Mouse (Mus musculus): ENCODE measurements around the gene Flywch1. TPM values are rescaled to one million over a fixed set of nuclear protein-coding genes. Genes with fewer than 3 reads are reported as not detected.

The Flywch1 gene
- polyA plus RNA-seq, 1 experiment, result 33.6 TPM

DNA sequence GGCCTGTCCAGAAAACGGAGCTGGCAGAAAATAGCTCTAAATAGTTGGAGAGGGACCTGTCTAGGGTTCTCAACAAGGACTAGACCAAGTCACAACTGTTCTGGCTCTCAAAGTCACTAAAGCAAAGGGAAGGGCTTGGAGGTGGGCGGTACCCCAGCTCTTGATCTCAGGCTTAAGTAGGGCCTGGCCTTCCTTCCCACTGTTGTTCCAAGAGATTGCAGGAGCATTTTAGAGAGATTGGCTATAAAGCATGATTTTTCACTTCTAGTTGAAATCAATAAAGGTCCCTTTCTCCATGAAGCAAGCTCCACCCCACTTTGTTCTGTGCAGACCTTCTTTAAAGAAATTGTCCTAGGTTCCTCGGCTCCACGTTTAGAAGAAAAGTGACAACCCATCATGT, 45.9 kb downstream of the Flywch1 start:
- no peaks in the 10 kb centered on the region for H3K36me3 ChIP-seq (ENCODE audit: control insufficient read depth, insufficient read depth, low read length)
- DNase-seq, result no peak
- H3K27ac ChIP-seq (ENCODE audit: control insufficient read depth, insufficient read depth, low read length), result no peak overlapping the region
- H3K4me3 ChIP-seq (ENCODE audit: control insufficient read depth, insufficient read depth, low read length), result no peak overlapping the region
- TF ChIP-seq POLR2A (IDR thresholded peaks at IDR 0.05; ENCODE audit: control insufficient read depth, extremely low read depth, insufficient read depth, low read length, poor library complexity) (no peak), CTCF (IDR thresholded peaks at IDR 0.05; ENCODE audit: borderline replicate concordance, control insufficient read depth, extremely low read depth, insufficient read depth, low read length, poor library complexity) (no peak)
- WGBS, result 49% methylated on average over 4 of the region's 4 CpGs
- H3K4me1 ChIP-seq (replicated peaks; ENCODE audit: control insufficient read depth, insufficient read depth, low read length), result peaks cover 11% of the 10 kb centered on the region; the same call in 1 of the 2 replicates
- H3K27me3 ChIP-seq (ENCODE audit: control insufficient read depth, insufficient read depth, low read length), result no peaks in the 10 kb centered on the region

DNA sequence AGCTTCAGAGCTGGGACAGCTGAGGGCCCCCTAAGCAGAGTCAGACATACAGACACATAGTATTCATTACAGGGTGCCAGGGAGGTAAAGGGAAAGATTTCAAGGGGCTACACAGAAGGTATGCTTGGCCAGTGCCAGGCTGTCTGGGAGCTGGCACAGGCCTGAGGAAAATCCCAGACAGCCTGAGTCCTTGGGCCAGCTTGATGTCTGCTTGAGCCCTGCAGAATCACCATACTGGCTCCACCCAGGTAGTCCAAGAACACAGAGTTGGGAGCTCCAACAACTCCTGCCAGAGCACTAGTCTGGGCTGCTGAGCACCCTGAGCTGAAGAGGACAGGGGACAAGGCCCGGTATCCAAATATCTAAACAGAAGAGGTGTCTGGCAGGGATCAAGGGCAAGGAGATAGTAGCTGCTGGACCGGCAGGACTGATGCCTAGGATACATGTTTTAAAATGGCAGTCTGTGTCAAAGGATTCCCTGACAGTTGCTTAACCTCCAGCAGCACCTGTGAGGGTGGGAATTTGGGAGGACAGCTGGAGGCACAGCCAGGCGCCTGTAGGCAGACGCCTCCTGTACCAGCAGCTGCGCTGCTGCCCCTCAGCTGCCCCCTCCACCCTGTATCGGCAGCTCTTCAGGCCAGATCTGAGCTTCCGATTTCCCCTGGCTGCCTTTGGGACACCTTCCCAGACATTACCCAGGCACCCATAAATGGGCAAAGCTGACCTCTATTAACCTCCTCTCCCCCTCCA, 48.9 kb downstream of the Flywch1 start, which contains the start of gene 1520401A03Rik:
Gene 1520401A03Rik, minus strand, starts transcription at position 408 of the 750 bp plus-strand sequence.
- no peaks in the 10 kb centered on the region for H3K36me3 ChIP-seq (ENCODE audit: control insufficient read depth, insufficient read depth, low read length)
- no peak within 1 kb of the TSS for H3K4me3 ChIP-seq (ENCODE audit: control insufficient read depth, insufficient read depth, low read length)
- peaks cover 11% of the 10 kb centered on the region; the same call in 1 of the 2 replicates for H3K4me1 ChIP-seq (replicated peaks; ENCODE audit: control insufficient read depth, insufficient read depth, low read length)
- DNase-seq, result no peak
- no peaks in the 10 kb centered on the region for H3K27me3 ChIP-seq (ENCODE audit: control insufficient read depth, insufficient read depth, low read length)
- TF ChIP-seq POLR2A (IDR thresholded peaks at IDR 0.05; ENCODE audit: control insufficient read depth, extremely low read depth, insufficient read depth, low read length, poor library complexity), result no peak
- no peak for TF ChIP-seq CTCF (IDR thresholded peaks at IDR 0.05; ENCODE audit: borderline replicate concordance, control insufficient read depth, extremely low read depth, insufficient read depth, low read length, poor library complexity)
- 94% methylated on average over 7 of the region's 7 CpGs for WGBS
- H3K27ac ChIP-seq (ENCODE audit: control insufficient read depth, insufficient read depth, low read length), result no peak within 1 kb of the TSS

DNA sequence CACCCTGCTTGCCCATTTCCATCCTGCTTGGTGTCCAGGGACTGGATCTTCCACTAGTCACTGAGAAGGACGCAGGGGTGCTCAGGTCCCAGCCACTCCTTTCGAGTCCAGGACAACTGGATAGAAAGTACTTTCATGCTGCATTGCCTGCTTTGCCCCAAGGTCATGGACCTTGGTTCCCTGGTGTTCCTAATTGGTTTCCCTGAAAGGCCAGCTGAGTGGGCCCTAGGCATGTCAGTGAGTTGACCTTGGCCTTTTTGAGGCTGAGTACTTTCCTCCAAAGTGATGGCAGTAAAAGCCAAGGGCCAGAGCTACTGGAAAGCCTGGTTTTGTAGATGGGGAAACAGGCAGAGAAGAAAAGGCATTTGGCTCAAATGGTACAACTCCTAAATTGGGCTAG, 49.5 kb downstream of the Flywch1 start:
- Histone ChIP-seq H3K4me3 (ENCODE audit: control insufficient read depth, insufficient read depth, low read length) (no peak overlapping the region), H3K27ac (ENCODE audit: control insufficient read depth, insufficient read depth, low read length) (no peak overlapping the region), H3K27me3 (ENCODE audit: control insufficient read depth, insufficient read depth, low read length) (no peaks in the 10 kb centered on the region), H3K4me1 (replicated peaks; ENCODE audit: control insufficient read depth, insufficient read depth, low read length) (peaks cover 9% of the 10 kb centered on the region; the same call in 1 of the 2 replicates), H3K36me3 (ENCODE audit: control insufficient read depth, insufficient read depth, low read length) (no peaks in the 10 kb centered on the region)
- DNase-seq, result no peak
- no peak for TF ChIP-seq POLR2A (IDR thresholded peaks at IDR 0.05; ENCODE audit: control insufficient read depth, extremely low read depth, insufficient read depth, low read length, poor library complexity)
- TF ChIP-seq CTCF (IDR thresholded peaks at IDR 0.05; ENCODE audit: borderline replicate concordance, control insufficient read depth, extremely low read depth, insufficient read depth, low read length, poor library complexity), result no peak
- WGBS, result 98% methylated on average over 2 of the region's 2 CpGs

DNA sequence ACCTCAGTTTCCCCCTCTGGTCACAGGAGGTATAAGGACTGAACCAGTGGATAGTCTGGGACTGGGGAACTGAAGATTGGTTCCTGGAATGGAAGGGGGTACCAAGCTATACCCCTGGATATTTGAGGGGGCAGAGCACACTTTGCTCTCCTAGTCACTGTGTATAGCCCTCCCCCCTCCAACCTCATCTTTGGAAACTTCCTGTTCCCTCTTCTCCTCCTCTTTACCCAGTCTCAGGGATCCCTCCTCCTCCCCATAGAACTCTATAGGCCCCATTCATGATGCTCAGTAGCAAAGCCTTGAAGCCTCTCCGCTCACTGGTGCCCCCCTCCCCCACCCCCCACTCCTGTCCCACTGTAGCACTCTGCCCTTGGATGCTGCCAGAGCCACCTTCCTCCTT, 51.9 kb downstream of the Flywch1 start:
- H3K4me1 ChIP-seq (replicated peaks; ENCODE audit: control insufficient read depth, insufficient read depth, low read length), result no peaks in the 10 kb centered on the region
- TF ChIP-seq CTCF (IDR thresholded peaks at IDR 0.05; ENCODE audit: borderline replicate concordance, control insufficient read depth, extremely low read depth, insufficient read depth, low read length, poor library complexity), result no peak
- no peak for TF ChIP-seq POLR2A (IDR thresholded peaks at IDR 0.05; ENCODE audit: control insufficient read depth, extremely low read depth, insufficient read depth, low read length, poor library complexity)
- DNase-seq, result no peak
- no peak overlapping the region for H3K27ac ChIP-seq (ENCODE audit: control insufficient read depth, insufficient read depth, low read length)
- 58% methylated on average over 1 of the region's 1 CpGs for WGBS
- no peaks in the 10 kb centered on the region for H3K36me3 ChIP-seq (ENCODE audit: control insufficient read depth, insufficient read depth, low read length)
- no peak overlapping the region for H3K4me3 ChIP-seq (ENCODE audit: control insufficient read depth, insufficient read depth, low read length)
- H3K27me3 ChIP-seq (ENCODE audit: control insufficient read depth, insufficient read depth, low read length), result no peaks in the 10 kb centered on the region

DNA sequence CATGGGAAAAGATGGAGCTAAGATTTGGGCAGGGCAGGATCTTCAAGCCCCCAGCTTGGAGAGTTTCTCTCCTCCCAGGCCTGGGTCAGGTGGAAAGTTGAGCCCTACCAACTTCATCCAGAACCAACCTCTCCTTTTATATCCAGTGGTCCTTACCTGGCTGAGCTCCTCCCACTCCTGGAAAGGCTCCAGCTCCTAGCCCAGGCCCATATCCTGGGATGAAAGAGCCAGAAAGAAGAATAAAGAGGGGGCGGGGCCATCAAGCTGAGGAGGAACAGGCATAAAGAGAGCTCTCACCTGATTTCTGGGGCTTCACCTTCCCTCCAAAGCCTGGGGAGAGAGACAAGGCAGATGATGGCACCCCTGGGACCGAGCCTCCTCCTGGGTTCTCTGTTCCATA, 54.4 kb downstream of the Flywch1 start:
- no peaks in the 10 kb centered on the region for H3K4me1 ChIP-seq (replicated peaks; ENCODE audit: control insufficient read depth, insufficient read depth, low read length)
- TF ChIP-seq POLR2A (IDR thresholded peaks at IDR 0.05; ENCODE audit: control insufficient read depth, extremely low read depth, insufficient read depth, low read length, poor library complexity) (no peak), CTCF (IDR thresholded peaks at IDR 0.05; ENCODE audit: borderline replicate concordance, control insufficient read depth, extremely low read depth, insufficient read depth, low read length, poor library complexity) (no peak)
- no peak for DNase-seq
- 88% methylated on average over 2 of the region's 2 CpGs for WGBS
- H3K27me3 ChIP-seq (ENCODE audit: control insufficient read depth, insufficient read depth, low read length), result no peaks in the 10 kb centered on the region
- no peak overlapping the region for H3K27ac ChIP-seq (ENCODE audit: control insufficient read depth, insufficient read depth, low read length)
- H3K4me3 ChIP-seq (ENCODE audit: control insufficient read depth, insufficient read depth, low read length), result no peak overlapping the region
- H3K36me3 ChIP-seq (ENCODE audit: control insufficient read depth, insufficient read depth, low read length), result no peaks in the 10 kb centered on the region

DNA sequence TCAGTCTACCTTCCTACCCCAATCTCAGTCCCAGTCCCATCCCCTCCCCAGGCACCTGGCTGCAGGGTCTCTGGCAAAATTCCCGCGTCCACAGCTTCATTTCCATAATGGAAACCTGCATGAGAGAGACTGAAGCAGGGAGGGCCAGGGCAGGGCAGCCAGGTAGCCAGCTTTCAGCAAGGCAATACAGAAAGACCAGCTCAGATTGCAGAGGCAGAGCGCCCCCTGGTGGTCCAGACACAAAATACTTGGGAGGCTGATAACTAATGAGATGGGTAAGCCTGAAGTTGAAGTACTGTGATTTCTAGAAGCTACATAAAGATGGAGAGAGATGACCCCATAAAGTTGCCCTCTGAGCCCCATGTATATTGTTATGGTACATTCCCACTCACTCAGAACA, 65.2 kb downstream of the Flywch1 start:
- H3K4me1 ChIP-seq (replicated peaks; ENCODE audit: control insufficient read depth, insufficient read depth, low read length), result no peaks in the 10 kb centered on the region
- H3K36me3 ChIP-seq (ENCODE audit: control insufficient read depth, insufficient read depth, low read length), result no peaks in the 10 kb centered on the region
- TF ChIP-seq CTCF (IDR thresholded peaks at IDR 0.05; ENCODE audit: borderline replicate concordance, control insufficient read depth, extremely low read depth, insufficient read depth, low read length, poor library complexity), result peak; percentile 79; the same call in 1 of the 2 replicates
- no peak for TF ChIP-seq POLR2A (IDR thresholded peaks at IDR 0.05; ENCODE audit: control insufficient read depth, extremely low read depth, insufficient read depth, low read length, poor library complexity)
- H3K27ac ChIP-seq (ENCODE audit: control insufficient read depth, insufficient read depth, low read length), result no peak overlapping the region
- peak; percentile 66 for DNase-seq
- 3% methylated on average over 3 of the region's 3 CpGs for WGBS
- H3K4me3 ChIP-seq (ENCODE audit: control insufficient read depth, insufficient read depth, low read length), result no peak overlapping the region
- no peaks in the 10 kb centered on the region for H3K27me3 ChIP-seq (ENCODE audit: control insufficient read depth, insufficient read depth, low read length)

All from thymus, adult 2 months (tissue).